Mouse (Mus musculus) liver, embryonic 16.5 days (tissue): Measurements from ENCODE around the gene Fgl2. TPM values are rescaled to one million over a fixed set of nuclear protein-coding genes. Genes with fewer than 3 reads are reported as not detected.
A peak's percentile ranks its signal among the peaks of the same experiment; 100 is the strongest.
"Not testable (repeated sequence)": the region's sequence is repeated elsewhere in the genome, so short reads cannot be mapped to it uniquely, and the experiment has no call there.

Source experiments
- ATAC-seq: fragments of 200-750 bp; cut with Nextera tagmentation; 2 replicates; pipeline ENCODE4 v1.8.0; 2017; ENCODE audit warnings: low read depth, mild to moderate bottlenecking, moderate number of reproducible peaks, moderate library complexity
- H3K27ac ChIP-seq: fragments of 300-500 bp; sonication (generic); 2 replicates; pipeline ENCODE4 v1.5.1; 2014; ENCODE audit warnings: mild to moderate bottlenecking, low read length
- H3K27me3 ChIP-seq: fragments of 300-500 bp; sonication (generic); 2 replicates; pipeline ENCODE4 v1.6.1; 2014; ENCODE audit warnings: low read depth, low read length, mixed read lengths; ENCODE audit not compliant: control insufficient read depth, insufficient read depth
- H3K36me3 ChIP-seq: fragments of 300-500 bp; sonication (generic); 2 replicates; pipeline ENCODE4 v1.6.1; 2014; ENCODE audit warnings: mild to moderate bottlenecking; ENCODE audit not compliant: control insufficient read depth, insufficient read depth
- H3K4me1 ChIP-seq: fragments of 300-500 bp; sonication (generic); 2 replicates; pipeline ENCODE4 v1.6.1; 2014; ENCODE audit warnings: low read depth, low read length, mixed read lengths; ENCODE audit not compliant: control insufficient read depth
- H3K4me2 ChIP-seq: fragments of 300-500 bp; sonication (generic); 2 replicates; pipeline ENCODE4 v1.6.1; 2014; ENCODE audit warnings: low read depth, low read length, mixed read lengths
- H3K4me3 ChIP-seq: fragments of 300-500 bp; sonication (generic); 2 replicates; pipeline ENCODE4 v1.5.1; 2014; ENCODE audit warnings: low read depth, mild to moderate bottlenecking, low read length
- H3K9ac ChIP-seq: fragments of 300-500 bp; sonication (generic); 2 replicates; pipeline ENCODE4 v1.6.1; 2014; ENCODE audit warnings: low read depth, low read length
- H3K9me3 ChIP-seq: fragments of 300-500 bp; sonication (generic); replicated peaks from 2 replicates; pipeline ENCODE4 v1.6.1; 2016; ENCODE audit warnings: low read length; ENCODE audit not compliant: control insufficient read depth
- WGBS: fragments of 180-500 bp; shearing (Covaris S2); extraction: QIAGEN DNeasy Blood & Tissue Kit; methylation state at CpG from one replicate; pipeline ENCODE4 v1.1.7; 2014; ENCODE audit not compliant: insufficient replicate concordance; 5-methylcytosine and 5-hydroxymethylcytosine counted together
- polyA plus RNA-seq: library from polyadenylated mRNA; unstranded; fragments of >200 nt; fragmentation: Nextera tagmentation; extraction: Ambion mirVana; gene quantifications from 2 replicates; pipeline ENCODE4 v1.2.1, GENCODE M21; 2015

The Fgl2 gene
- 2.7 TPM in 2 replicates for polyA plus RNA-seq

DNA sequence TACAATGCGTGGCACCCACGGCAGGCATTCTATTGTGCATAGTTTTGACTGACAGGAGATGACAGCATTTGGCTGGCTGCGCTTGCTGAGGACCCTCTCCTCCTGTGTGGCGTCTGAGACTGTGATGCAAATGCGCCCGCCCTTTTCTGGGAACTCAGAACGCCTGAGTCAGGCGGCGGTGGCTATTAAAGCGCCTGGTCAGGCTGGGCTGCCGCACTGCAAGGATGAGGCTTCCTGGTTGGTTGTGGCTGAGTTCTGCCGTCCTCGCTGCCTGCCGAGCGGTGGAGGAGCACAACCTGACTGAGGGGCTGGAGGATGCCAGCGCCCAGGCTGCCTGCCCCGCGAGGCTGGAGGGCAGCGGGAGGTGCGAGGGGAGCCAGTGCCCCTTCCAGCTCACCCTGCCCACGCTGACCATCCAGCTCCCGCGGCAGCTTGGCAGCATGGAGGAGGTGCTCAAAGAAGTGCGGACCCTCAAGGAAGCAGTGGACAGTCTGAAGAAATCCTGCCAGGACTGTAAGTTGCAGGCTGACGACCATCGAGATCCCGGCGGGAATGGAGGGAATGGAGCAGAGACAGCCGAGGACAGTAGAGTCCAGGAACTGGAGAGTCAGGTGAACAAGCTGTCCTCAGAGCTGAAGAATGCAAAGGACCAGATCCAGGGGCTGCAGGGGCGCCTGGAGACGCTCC is at the start of gene Fgl2:
Gene Fgl2 (plus strand): TSS at position 150 of the 687 bp plus-strand sequence.
- Histone ChIP-seq H3K4me2 (peak within 1 kb of the TSS; percentile 53), H3K4me1 (no peaks in the 10 kb centered on the region; the same call in 1 of the 2 replicates), H3K9ac (peak within 1 kb of the TSS; percentile 45; the same call in 1 of the 2 replicates), H3K4me3 (peak within 1 kb of the TSS; percentile 53), H3K36me3 (no peaks in the 10 kb centered on the region), H3K27ac (no peak within 1 kb of the TSS; the same call in 1 of the 2 replicates), H3K27me3 (peaks cover 6% of the 10 kb centered on the region), H3K9me3 (no peaks in the 10 kb centered on the region)
- WGBS: 4% methylated on average over 31 of the region's 31 CpGs
- ATAC-seq: 0 out of 2 replicates have a peak, but pooled peaks have one; percentile 9

DNA sequence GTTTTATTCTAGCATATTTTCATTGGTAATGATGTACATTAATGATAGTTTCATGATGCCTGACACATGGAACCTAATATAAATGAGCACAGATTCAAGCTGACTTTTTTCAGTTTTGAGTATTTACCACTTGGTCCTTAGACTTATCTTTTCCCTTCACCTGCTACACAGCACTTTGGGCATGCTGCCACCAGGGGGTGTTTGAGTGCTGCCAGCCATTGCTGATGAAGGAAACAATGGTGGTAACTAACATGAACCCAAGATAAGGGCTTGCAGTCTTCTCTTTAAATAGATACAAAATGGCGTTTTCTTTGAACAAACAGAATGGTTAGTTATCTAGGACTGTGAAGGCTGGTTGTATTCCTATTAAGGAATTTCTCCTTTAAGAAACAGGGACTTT is 45.9 kb upstream of the Fgl2 start:
- H3K4me1 ChIP-seq: no peaks in the 10 kb centered on the region; the same call in 1 of the 2 replicates
- H3K9ac ChIP-seq: no peak overlapping the region
- no peaks in the 10 kb centered on the region for H3K9me3 ChIP-seq
- H3K4me2 ChIP-seq: no peak overlapping the region
- H3K36me3 ChIP-seq: no peaks in the 10 kb centered on the region
- no peak overlapping the region for H3K27ac ChIP-seq
- H3K27me3 ChIP-seq: no peaks in the 10 kb centered on the region
- H3K4me3 ChIP-seq: no peak overlapping the region
- 0% methylated on average over 1 of the region's 1 CpGs for WGBS
- no peak for ATAC-seq

DNA sequence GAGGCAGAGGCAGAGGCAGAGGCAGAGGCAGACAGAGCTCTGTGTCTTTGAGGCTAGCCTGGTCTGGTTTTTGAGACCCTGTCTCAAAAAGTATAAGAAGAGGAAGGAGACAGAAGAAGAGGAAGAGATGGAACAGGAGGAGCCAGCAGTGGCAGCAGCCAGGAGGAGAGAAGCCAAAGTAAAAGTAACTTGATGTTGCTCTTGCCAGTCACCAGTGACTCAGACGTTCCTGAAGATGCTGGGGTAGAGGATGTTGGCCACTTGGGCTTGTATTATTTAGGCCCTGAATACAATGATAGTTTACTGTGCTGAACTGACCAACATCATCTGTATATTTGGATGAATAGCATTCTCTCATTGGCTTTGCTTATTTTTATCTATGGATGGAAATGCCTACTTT is 43.9 kb upstream of the Fgl2 start:
- WGBS: 65% methylated on average over 1 of the region's 1 CpGs
- Histone ChIP-seq H3K4me2 (no peak overlapping the region), H3K27ac (no peak overlapping the region), H3K4me1 (no peaks in the 10 kb centered on the region; the same call in 1 of the 2 replicates), H3K27me3 (no peaks in the 10 kb centered on the region), H3K4me3 (no peak overlapping the region), H3K9me3 (no peaks in the 10 kb centered on the region), H3K9ac (no peak overlapping the region), H3K36me3 (no peaks in the 10 kb centered on the region)
- no peak for ATAC-seq

DNA sequence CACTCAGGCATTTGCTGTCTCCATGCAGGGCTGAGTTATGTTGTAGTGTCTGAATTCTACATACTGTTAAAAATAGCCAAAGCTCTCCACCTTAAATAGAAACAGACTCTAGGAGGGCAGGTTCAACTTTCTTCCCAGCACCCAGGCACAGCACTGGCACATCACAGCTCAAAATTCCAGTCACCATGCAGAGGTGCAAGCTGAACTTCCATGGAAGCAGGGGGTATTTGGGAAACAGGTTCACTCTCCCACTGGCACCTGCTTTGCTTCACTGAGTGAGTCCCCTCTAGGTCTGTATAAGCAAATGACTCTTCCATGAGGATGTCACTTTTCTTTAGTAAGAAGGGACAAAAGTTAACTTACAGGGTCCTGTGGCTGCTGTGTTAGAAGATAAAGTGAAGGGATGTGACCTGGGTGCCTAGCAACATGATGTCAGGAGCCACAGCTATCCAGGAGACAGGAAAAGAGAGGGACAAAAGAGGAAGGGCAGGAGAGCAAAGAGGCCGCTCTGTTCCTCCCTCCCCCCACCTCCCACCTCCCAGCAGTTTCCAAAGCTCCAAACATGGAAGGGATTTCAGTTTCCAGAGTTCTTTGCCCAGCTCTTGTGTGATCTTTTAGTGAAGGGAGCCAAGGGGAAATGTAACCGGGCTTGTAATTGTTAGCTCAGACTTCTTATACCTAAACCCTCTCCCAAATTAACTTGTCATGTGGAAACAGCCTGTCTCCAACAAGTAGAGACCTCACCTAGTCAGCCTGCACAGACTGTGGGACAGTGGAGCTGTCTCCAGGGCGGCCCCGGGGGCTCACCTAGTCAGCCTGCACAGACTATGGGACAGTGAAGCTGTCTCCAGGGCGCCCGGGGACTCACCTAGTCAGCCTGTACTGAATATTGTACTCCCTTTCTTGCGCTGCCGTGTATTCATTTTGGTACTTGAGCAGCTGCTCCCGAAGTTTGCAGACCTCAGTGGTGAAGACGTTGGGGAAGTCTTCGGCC is 42.5 kb upstream of the Fgl2 start:
- Histone ChIP-seq H3K4me3 (no peak overlapping the region), H3K9me3 (no peaks in the 10 kb centered on the region), H3K4me1 (no peaks in the 10 kb centered on the region; the same call in 1 of the 2 replicates), H3K4me2 (no peak overlapping the region), H3K27me3 (no peaks in the 10 kb centered on the region), H3K27ac (no peak overlapping the region), H3K36me3 (no peaks in the 10 kb centered on the region), H3K9ac (no peak overlapping the region)
- ATAC-seq: no peak
- WGBS: 52% methylated on average over 11 of the region's 11 CpGs

DNA sequence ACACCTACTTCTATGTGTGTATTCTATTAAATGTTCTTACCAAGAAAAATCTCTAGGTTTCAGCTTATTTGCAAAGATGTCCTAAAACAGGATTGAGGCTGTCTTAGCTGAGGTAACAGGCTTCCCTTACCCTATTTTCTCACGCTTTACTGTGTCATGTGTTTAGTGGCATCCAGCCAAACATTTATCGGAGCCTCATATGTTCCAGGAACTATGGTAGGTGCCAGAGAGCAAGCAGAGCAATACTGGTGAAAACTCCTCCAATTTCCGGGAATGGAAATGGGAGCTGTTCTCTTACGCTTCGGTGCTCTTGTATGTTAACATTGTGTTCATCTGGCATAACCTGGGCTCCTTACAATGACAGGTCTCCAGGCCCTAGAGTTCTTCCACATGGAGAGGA is 40.8 kb upstream of the Fgl2 start:
- WGBS: 61% methylated on average over 5 of the region's 5 CpGs
- ATAC-seq: no peak
- H3K4me1 ChIP-seq: no peaks in the 10 kb centered on the region; the same call in 1 of the 2 replicates

DNA sequence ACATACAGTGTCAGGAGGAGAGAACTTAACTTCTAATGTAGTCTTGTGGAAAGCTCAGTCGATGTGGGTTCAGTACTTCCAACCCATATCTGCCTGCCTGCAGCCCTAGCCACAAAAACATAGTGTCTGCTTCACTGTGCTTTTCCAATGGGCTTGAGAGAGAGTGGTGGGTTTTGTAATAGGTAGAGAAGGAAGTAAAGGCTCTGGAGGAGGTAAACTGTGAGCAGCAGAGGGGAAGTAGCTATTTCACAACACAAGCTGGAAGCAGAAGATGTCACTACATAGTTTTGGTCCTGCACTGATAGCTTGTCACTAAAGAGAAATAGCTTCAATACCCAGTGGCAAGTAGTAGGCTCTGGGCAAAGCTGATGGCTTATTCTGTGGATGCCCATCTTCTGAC is 40.3 kb upstream of the Fgl2 start:
- Histone ChIP-seq H3K27me3 (no peaks in the 10 kb centered on the region), H3K4me1 (no peaks in the 10 kb centered on the region; the same call in 1 of the 2 replicates), H3K9ac (no peak overlapping the region), H3K4me2 (no peak overlapping the region), H3K4me3 (no peak overlapping the region), H3K9me3 (no peaks in the 10 kb centered on the region), H3K27ac (no peak overlapping the region), H3K36me3 (no peaks in the 10 kb centered on the region)
- WGBS: 19% methylated on average over 1 of the region's 1 CpGs
- peak; percentile 19; the same call in 1 of the 2 replicates for ATAC-seq

More for the DNA sequence above, 40.8 kb upstream of the Fgl2 start:
- Histone ChIP-seq H3K9me3 (no peaks in the 10 kb centered on the region), H3K36me3 (no peaks in the 10 kb centered on the region), H3K27me3 (no peaks in the 10 kb centered on the region), H3K27ac (no peak overlapping the region), H3K4me2 (no peak overlapping the region), H3K9ac (no peak overlapping the region), H3K4me3 (no peak overlapping the region)

DNA sequence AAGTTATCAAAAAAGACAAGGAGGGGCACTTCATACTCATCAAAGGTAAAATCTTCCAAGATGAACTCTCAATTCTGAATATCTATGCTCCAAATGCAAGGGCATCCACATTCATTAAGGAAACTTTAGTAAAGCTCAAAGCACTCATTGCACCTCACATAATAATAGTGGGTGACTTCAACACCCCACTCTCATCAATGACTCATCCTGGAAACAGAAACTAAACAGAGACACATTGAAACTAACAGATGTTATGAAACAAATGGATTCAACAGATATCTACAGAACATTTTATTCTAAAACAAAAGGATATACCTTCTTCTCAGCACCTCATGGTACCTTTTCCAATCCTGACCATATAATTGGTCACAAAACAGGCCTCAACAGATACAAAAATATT is 30.2 kb upstream of the Fgl2 start:
- H3K4me1 ChIP-seq, H3K9ac ChIP-seq, ATAC-seq, H3K9me3 ChIP-seq, H3K4me3 ChIP-seq, H3K4me2 ChIP-seq, H3K27ac ChIP-seq, H3K36me3 ChIP-seq, H3K27me3 ChIP-seq: not testable (repeated sequence)

DNA sequence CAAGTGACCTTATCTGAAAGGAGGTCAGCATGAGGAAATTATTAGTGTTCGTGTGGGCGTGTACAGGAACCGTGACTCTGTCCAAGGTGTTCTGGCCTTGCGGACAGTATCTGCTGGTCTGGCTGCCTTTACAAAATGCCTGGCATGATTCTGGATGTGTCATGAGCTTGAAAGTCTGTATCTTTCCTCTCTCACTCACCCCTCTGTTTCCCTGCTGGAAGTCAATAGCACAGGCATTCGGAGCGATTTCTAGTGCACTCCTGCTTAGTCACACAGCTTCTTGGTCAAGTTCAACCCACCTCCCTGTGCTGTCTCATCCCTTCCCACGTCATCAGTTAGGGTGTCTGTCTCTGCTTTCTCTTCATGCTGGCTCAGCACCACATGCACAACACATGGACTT is 24.1 kb upstream of the Fgl2 start:
- Histone ChIP-seq H3K9me3 (no peaks in the 10 kb centered on the region), H3K4me2 (no peak overlapping the region), H3K27ac (no peak overlapping the region), H3K36me3 (no peaks in the 10 kb centered on the region), H3K4me1 (no peaks in the 10 kb centered on the region), H3K9ac (no peak overlapping the region), H3K27me3 (no peaks in the 10 kb centered on the region), H3K4me3 (no peak overlapping the region)
- no peak for ATAC-seq
- WGBS: 70% methylated on average over 7 of the region's 7 CpGs

DNA sequence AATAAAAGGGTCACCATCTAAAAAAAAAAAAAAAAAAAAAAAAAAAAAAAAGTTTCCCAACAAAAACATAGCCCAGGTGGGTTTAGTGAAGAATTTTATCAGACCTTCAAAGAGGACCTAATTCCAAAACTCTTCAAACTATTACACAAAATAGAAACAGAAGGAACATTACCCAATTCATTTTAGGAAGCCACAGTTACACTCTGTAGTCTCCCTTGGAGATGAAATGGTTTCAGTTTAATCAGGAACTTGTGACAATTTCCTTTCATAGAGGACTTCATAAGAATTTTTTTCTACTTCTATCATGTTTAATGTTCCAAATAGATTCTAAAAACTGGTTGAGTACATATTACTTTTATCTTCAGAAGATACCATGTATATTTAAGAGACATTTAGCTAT is 20.8 kb upstream of the Fgl2 start:
- Histone ChIP-seq H3K9me3 (no peaks in the 10 kb centered on the region), H3K4me3 (no peak overlapping the region), H3K27ac (no peak overlapping the region), H3K27me3 (no peaks in the 10 kb centered on the region), H3K9ac (no peak overlapping the region), H3K4me1 (no peaks in the 10 kb centered on the region), H3K36me3 (no peaks in the 10 kb centered on the region), H3K4me2 (no peak overlapping the region)
- ATAC-seq: no peak
